19 mouse cellular contexts compared by ENCODE assay signal in the genomic region with DNA sequence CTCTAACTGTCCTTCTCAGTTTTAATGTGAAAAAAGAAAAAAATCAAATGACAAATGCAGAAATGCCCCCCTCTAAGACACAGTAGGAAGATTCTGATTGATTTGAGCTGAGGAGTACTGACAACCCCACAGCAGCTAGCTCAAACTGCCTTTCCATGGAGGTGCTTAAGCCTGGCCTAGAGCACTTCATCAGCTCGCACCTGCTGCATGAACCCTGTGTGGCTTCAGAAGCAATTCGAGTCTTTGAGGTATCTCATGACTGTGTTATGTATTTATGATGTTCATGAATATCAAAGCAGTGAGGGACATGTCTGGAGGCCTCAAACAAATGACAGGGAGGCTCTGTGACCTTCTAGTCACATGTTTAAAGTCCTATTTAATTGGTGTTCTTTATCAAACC.
"Had no signal": no experiment of that assay in that cellular context is flagged by ENCODE, and none has a peak within 500 bp of the region (broad histone marks: within the 10 kb centered on the region; RNA-seq: fewer than 3 reads in every experiment).

No protein-coding gene starts in this region.

- H3K36me3 ChIP-seq: kidney, embryonic 15.5 days had no signal

- H3K4me3 ChIP-seq: kidney, embryonic 15.5 days; left cerebral cortex, adult 2 months had no signal

- H3K9me3 ChIP-seq: kidney, embryonic 15.5 days had no signal

- H3K9ac ChIP-seq: kidney, embryonic 15.5 days; liver, embryonic 14.5 days; liver, postnatal 0 days; lung, embryonic 14.5 days had no signal

- ATAC-seq: liver, postnatal 0 days; lung, postnatal 0 days had no signal

- H3K4me1 ChIP-seq: kidney, embryonic 15.5 days had no signal

- DNase-seq: kidney, adult 11 months; kidney, adult 8-10 months; kidney, postnatal 10 days; kidney, postnatal 36 days; layer of hippocampus, postnatal 36 days; liver, postnatal 0 days; lung, embryonic 14.5 days; right cerebral cortex, adult 18-20 months; right cerebral cortex, postnatal 14 days; right cerebral cortex, postnatal 4 days; thymus, adult 2 months; thymus, postnatal 14 days; thymus, postnatal 4 days had no signal

- H3K27ac ChIP-seq: kidney, embryonic 15.5 days; left cerebral cortex, adult 2 months; liver, embryonic 14.5 days; macrophage; stomach, postnatal 0 days had no signal

- H3K27me3 ChIP-seq: kidney, embryonic 15.5 days had no signal

- H3K4me2 ChIP-seq: kidney, embryonic 15.5 days; lung, embryonic 14.5 days had no signal
